Mouse (Mus musculus) MEL (cell line): Measurements from ENCODE around the gene Ntn4. TPM values are rescaled to one million over a fixed set of nuclear protein-coding genes. Genes with fewer than 3 reads are reported as not detected.

Source experiments
- DNase-seq: peaks from one replicate; pipeline ENCODE4 v3.0.0; 2011; ENCODE audit warnings: low read depth, low spot score
- H3K27ac ChIP-seq: 2 replicates; pipeline ENCODE4 v1.5.1; 2012; ENCODE audit warnings: low read depth, mild to moderate bottlenecking, control low read depth, low read length, moderate library complexity; ENCODE audit not compliant: control insufficient read depth
- H3K27me3 ChIP-seq, 2 experiments: fragments of 150-350 bp in 1 of 2; sonication (generic) in 1 of 2; 2 replicates each; pipeline ENCODE4 v1.6.1; 2012; ENCODE audit warnings: low read length in 2 of 2, mild to moderate bottlenecking in 2 of 2, improper control_type of control experiment in 1 of 2, moderate library complexity in 1 of 2; ENCODE audit not compliant: insufficient read depth in 2 of 2, control insufficient read depth in 1 of 2
- H3K36me3 ChIP-seq, 2 experiments: 2 replicates each; pipeline ENCODE4 v1.6.1; 2012 to 2014; ENCODE audit warnings: low read length in 2 of 2, improper control_type of control experiment in 1 of 2, inconsistent platforms in 1 of 2, mild to moderate bottlenecking in 1 of 2; ENCODE audit not compliant: insufficient read depth in 2 of 2, control insufficient read depth in 1 of 2
- H3K4me1 ChIP-seq, 2 experiments: fragments of 150-350 bp in 1 of 2; sonication (generic) in 1 of 2; 2 replicates each; pipeline ENCODE4 v1.6.1; 2012; ENCODE audit warnings: low read length in 2 of 2, improper control_type of control experiment in 1 of 2, mild to moderate bottlenecking in 1 of 2; ENCODE audit not compliant: insufficient read depth in 2 of 2, control insufficient read depth in 1 of 2
- H3K4me3 ChIP-seq, 2 experiments: fragments of 150-350 bp in 1 of 2; sonication (generic) in 1 of 2; 2 replicates each; pipeline ENCODE4 v1.5.1; 2012; ENCODE audit warnings: low read depth in 2 of 2, low read length in 2 of 2, mild to moderate bottlenecking in 2 of 2, moderate library complexity in 2 of 2, control low read depth in 1 of 2, improper control_type of control experiment in 1 of 2; ENCODE audit not compliant: control insufficient read depth in 1 of 2, insufficient read depth in 1 of 2
- H3K79me2 ChIP-seq: 2 replicates; pipeline ENCODE4 v1.6.1; 2012; ENCODE audit warnings: mild to moderate bottlenecking, low read length, moderate library complexity; ENCODE audit not compliant: control insufficient read depth, poor library complexity, insufficient read depth
- H3K9ac ChIP-seq: 2 replicates; pipeline ENCODE4 v1.6.1; 2012; ENCODE audit warnings: low read depth, mild to moderate bottlenecking, control low read depth, low read length, moderate library complexity; ENCODE audit not compliant: control insufficient read depth, poor library complexity, severe bottlenecking
- H3K9me3 ChIP-seq: fragments of 150-350 bp; sonication (generic); replicated peaks from 2 replicates; pipeline ENCODE4 v1.6.1; 2012; ENCODE audit warnings: mild to moderate bottlenecking, low read length, improper control_type of control experiment, moderate library complexity; ENCODE audit not compliant: insufficient read depth
- CHD2 ChIP-seq: IDR thresholded peaks from 2 replicates; pipeline ENCODE4 v1.6.1; 2011; ENCODE audit warnings: low read length, improper control_type of control experiment
- E2F4 ChIP-seq: IDR thresholded peaks from 2 replicates; pipeline ENCODE4 v1.6.1; 2011; ENCODE audit warnings: low read depth, low read length, improper control_type of control experiment, borderline replicate concordance
- ELF1 ChIP-seq: IDR thresholded peaks from 2 replicates; pipeline ENCODE4 v1.6.1; 2014; ENCODE audit warnings: low read depth, mild to moderate bottlenecking, inconsistent platforms, low read length, improper control_type of control experiment, moderate library complexity
- ETS1 ChIP-seq: IDR thresholded peaks from 2 replicates; pipeline ENCODE4 v1.6.1; 2012; ENCODE audit warnings: low read depth, mild to moderate bottlenecking, inconsistent platforms, low read length, improper control_type of control experiment, moderate library complexity
- GABPA ChIP-seq: IDR thresholded peaks from 2 replicates; pipeline ENCODE4 v1.6.1; 2012; ENCODE audit warnings: low read depth, mild to moderate bottlenecking, inconsistent platforms, low read length, improper control_type of control experiment, moderate library complexity
- HCFC1 ChIP-seq: IDR thresholded peaks from 2 replicates; pipeline ENCODE4 v1.6.1; 2012; ENCODE audit warnings: low read depth, mild to moderate bottlenecking, inconsistent platforms, low read length, improper control_type of control experiment, moderate library complexity
- KAT2A ChIP-seq: conservative IDR thresholded peaks from 2 replicates; pipeline ENCODE4 v1.6.1; 2012; ENCODE audit warnings: low read depth, low read length, improper control_type of control experiment, inconsistent platforms
- MAZ ChIP-seq: IDR thresholded peaks from 2 replicates; pipeline ENCODE4 v1.6.1; 2012; ENCODE audit warnings: low read depth, mild to moderate bottlenecking, inconsistent platforms, low read length, improper control_type of control experiment
- MXI1 ChIP-seq: IDR thresholded peaks from 2 replicates; pipeline ENCODE4 v1.6.1; 2011; ENCODE audit warnings: mild to moderate bottlenecking, low read depth, low read length, improper control_type of control experiment
- MYC ChIP-seq: IDR thresholded peaks from 2 replicates; pipeline ENCODE4 v1.6.1; 2011; ENCODE audit warnings: low read depth, mild to moderate bottlenecking, low read length, improper control_type of control experiment, moderate library complexity
- POLR2A ChIP-seq, 2 experiments: IDR thresholded peaks; 2 replicates each; pipeline ENCODE4 v1.6.1; 2011 to 2012; ENCODE audit warnings: low read length in 2 of 2, mild to moderate bottlenecking in 2 of 2, control low read depth in 1 of 2, improper control_type of control experiment in 1 of 2, low read depth in 1 of 2, moderate library complexity in 1 of 2; ENCODE audit not compliant: control insufficient read depth in 1 of 2, insufficient read depth in 1 of 2, poor library complexity in 1 of 2
- POLR2AphosphoS5 ChIP-seq: IDR thresholded peaks from 2 replicates; pipeline ENCODE4 v1.6.1; 2012; ENCODE audit warnings: low read depth, borderline replicate concordance, mild to moderate bottlenecking, inconsistent platforms, low read length, moderate library complexity, mixed read lengths
- RCOR1 ChIP-seq: IDR thresholded peaks from 2 replicates; pipeline ENCODE4 v1.6.1; 2012; ENCODE audit warnings: low read depth, mild to moderate bottlenecking, inconsistent platforms, low read length, improper control_type of control experiment
- TBP ChIP-seq: IDR thresholded peaks from 2 replicates; pipeline ENCODE4 v1.8.0; 2011; ENCODE audit warnings: low read depth, low read length, improper control_type of control experiment
- TCF12 ChIP-seq: IDR thresholded peaks from 2 replicates; pipeline ENCODE4 v1.6.1; 2014; ENCODE audit warnings: low read depth, mild to moderate bottlenecking, inconsistent platforms, low read length, improper control_type of control experiment, moderate library complexity
- UBTF ChIP-seq: IDR thresholded peaks from 2 replicates; pipeline ENCODE4 v1.6.1; 2012; ENCODE audit warnings: low read depth, mild to moderate bottlenecking, inconsistent platforms, low read length, improper control_type of control experiment, moderate library complexity, borderline replicate concordance; ENCODE audit not compliant: insufficient read depth
- ZC3H11A ChIP-seq: IDR thresholded peaks from 2 replicates; pipeline ENCODE4 v1.6.1; 2012; ENCODE audit warnings: low read depth, mild to moderate bottlenecking, inconsistent platforms, low read length, improper control_type of control experiment
- ZNF384 ChIP-seq: IDR thresholded peaks from 2 replicates; pipeline ENCODE4 v1.6.1; 2012; ENCODE audit warnings: low read depth, mild to moderate bottlenecking, inconsistent platforms, low read length, improper control_type of control experiment
- polyA plus RNA-seq, 2 experiments: library from polyadenylated mRNA; stranded (reverse) in 1 of 2; unstranded in 1 of 2; fragments of >175 nt in 1 of 2; fragments of >200 nt in 1 of 2; gene quantifications; 2 replicates each; pipeline versions ENCODE4 v1.2.1 to v1.2.4; 2012; ENCODE audit warnings: low replicate concordance in 2 of 2, low read depth in 1 of 2; ENCODE audit not compliant: insufficient read length in 2 of 2, insufficient read depth in 1 of 2, missing spikeins in 1 of 2
- total RNA-seq: library from RNA; depleted of rRNA; stranded (reverse); fragments of 300-350 nt; gene quantifications from 2 replicates; pipeline ENCODE4 v1.2.3, GENCODE M21; 2012

The Ntn4 gene
- total and polyA plus RNA-seq, 3 experiments, result not detected

DNA sequence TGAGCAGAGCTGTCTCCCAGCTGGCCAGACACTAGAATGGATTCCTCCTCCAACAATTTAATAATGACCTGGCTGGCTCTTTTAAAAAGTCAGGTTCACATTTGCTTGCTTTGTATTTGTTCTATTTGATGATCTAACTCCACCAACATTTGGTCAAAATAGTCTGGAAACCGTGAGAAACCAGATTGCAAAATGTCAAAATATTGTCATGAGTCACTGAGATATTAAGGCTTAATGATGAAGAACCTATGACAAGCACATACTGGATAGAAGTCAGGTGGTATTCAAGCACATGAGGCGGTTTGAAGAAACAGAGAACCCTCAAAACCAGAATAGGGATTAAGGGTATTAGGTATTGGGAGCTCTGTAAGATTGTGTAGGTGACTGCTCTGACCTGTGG lies 12.8 kb downstream of the Ntn4 start:
- Histone ChIP-seq H3K79me2 (no peaks in the 10 kb centered on the region), H3K27me3 (peaks cover 14 to 15% of the 10 kb centered on the region in 2 experiments), H3K36me3 (no peaks in the 10 kb centered on the region; a peak in 1 of 4 replicates), H3K9ac (no peak overlapping the region), H3K4me1 (peaks cover 0 to 11% of the 10 kb centered on the region in 2 experiments; a peak in 2 of 4 replicates), H3K9me3 (no peaks in the 10 kb centered on the region), H3K4me3 (no peak overlapping the region), H3K27ac (no peak overlapping the region)
- no peak for DNase-seq
- no peak for TF ChIP-seq MAZ
- TF ChIP-seq E2F4, result no peak
- no peak for TF ChIP-seq MXI1
- TF ChIP-seq MYC, result no peak

DNA sequence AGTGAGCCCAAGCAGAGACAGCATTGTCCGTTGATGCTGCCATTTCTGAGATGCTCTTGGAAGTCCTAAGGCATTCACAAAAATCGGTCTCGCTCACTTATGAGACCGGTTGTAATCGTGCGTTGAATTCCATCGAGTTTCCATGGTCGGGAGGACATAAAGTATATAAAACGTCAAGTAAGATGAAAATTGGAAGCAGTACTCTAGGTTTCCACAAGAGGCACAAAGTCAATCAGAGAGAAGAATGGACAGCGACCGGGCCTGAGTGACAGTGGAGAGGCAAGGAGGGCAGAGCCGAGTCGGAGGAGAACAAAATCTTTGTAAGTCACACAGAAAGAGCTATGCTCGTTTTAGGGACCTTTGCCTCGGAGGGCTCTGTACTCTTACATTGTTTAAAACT lies 14.9 kb downstream of the Ntn4 start:
- Histone ChIP-seq H3K36me3 (no peaks in the 10 kb centered on the region), H3K9ac (no peak overlapping the region), H3K4me3 (no peak overlapping the region), H3K9me3 (no peaks in the 10 kb centered on the region), H3K27me3 (peaks cover 14 to 15% of the 10 kb centered on the region in 2 experiments), H3K79me2 (no peaks in the 10 kb centered on the region), H3K27ac (no peak overlapping the region), H3K4me1 (no peaks in the 10 kb centered on the region)
- no peak for DNase-seq
- TF ChIP-seq ZNF384 (no peak), HCFC1 (no peak), POLR2AphosphoS5 (no peak), ZC3H11A (no peak), RCOR1 (no peak), UBTF (no peak)

DNA sequence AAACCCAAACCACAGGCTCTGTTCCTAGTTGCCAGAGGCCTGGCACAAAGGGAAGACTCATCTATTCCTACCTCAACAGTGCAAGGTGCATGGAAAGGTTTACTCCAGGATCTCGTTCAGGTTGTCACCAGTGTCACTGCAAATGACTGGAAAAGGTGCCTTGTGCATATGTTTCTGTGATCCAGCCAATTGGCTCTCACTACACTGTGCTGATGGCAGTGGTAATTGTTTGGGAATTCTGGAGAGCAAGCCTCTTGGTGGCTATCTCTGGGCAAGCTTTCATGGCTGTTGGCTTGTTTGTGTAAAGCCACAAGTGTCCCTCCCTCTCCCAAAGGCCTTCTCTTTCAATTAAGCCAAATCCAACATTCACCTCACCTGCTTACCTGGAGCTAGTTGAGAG lies 19.3 kb downstream of the Ntn4 start:
- no peaks in the 10 kb centered on the region for H3K4me1 ChIP-seq
- H3K79me2 ChIP-seq, result no peaks in the 10 kb centered on the region
- peaks cover 6 to 7% of the 10 kb centered on the region in 2 experiments; a peak in 3 of 4 replicates for H3K27me3 ChIP-seq
- DNase-seq, result no peak
- no peak overlapping the region for H3K9ac ChIP-seq
- no peaks in the 10 kb centered on the region for H3K9me3 ChIP-seq
- no peak overlapping the region for H3K4me3 ChIP-seq
- no peak overlapping the region for H3K27ac ChIP-seq
- TF ChIP-seq CHD2 (no peak), MYC (no peak), KAT2A (no peak), ELF1 (no peak), TBP (no peak), ETS1 (no peak), GABPA (no peak), POLR2A (IDR thresholded peaks at IDR 0.05; ENCODE audit: control insufficient read depth in 1 of 2, insufficient read depth in 1 of 2, low read depth in 1 of 2, low read length in 2 of 2, poor library complexity in 1 of 2) (no peak), TCF12 (no peak), MXI1 (no peak)
- no peaks in the 10 kb centered on the region for H3K36me3 ChIP-seq
